Mouse (Mus musculus) gastrocnemius, postnatal 36 days (tissue): ENCODE results near the gene Gm49425. TPM values are rescaled to one million over a fixed set of nuclear protein-coding genes. Genes with fewer than 3 reads are reported as not detected.
A peak's percentile ranks its signal among the peaks of the same experiment; 100 is the strongest.
"Not testable (repeated sequence)": the region's sequence is repeated elsewhere in the genome, so short reads cannot be mapped to it uniquely, and the experiment has no call there.

ENCODE experiments used
- DNase-seq, 2 experiments: peaks; one replicate each; pipeline ENCODE4 v3.0.0; 2022
- intact Hi-C: fragments of 180-260 bp; cut with DNase I; formaldehyde crosslinking; loops from one replicate; pipeline ENCODE4 v1.15.1; 2025
- long read RNA-seq, 2 experiments: library from polyadenylated mRNA; stranded (forward); transcript quantifications; one replicate each; pipeline ENCODE4 v2.0.0; 2021
- total RNA-seq, 2 experiments: library from RNA; stranded (reverse); gene quantifications; 2 replicates each; pipeline ENCODE4 v1.2.3; 2021

The Gm49425 gene
- not detected for total RNA-seq
- long read RNA-seq, experiment 1, result 0 reads
- long read RNA-seq, experiment 2, result 0 reads

GRCm38 (mm10) chr15:101517161-101517560, at the start of gene Gm49425:
Gene Gm49425, minus strand, starts transcription at chr15:101517261.
- DNase-seq, result not testable (repeated sequence)
- intact Hi-C loops, result loop anchor here (2.0 kb wide), 1 partner anchor 84 kb away; no protein-coding TSS in a partner anchor

DNA sequence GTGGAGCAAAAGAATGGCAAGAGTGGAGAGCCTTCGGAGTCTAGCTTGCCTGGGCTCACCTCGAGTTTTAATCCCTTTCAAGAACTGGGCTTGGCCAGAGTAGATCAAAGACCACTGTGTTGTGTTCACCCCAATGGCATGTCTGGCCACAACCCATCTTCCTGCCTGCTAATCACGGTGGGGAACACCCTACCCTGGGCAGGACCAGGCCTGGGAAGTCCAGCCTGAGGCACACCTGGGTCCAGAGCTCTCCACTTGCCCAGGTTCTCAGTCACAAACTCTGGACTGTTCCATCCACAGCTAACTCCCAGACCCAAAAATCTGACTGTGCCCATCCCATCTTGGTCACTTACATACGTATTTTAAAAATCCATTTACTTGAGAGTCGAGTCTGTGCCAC, 45.8 kb upstream of the Gm49425 start, which contains the start of gene Krt90:
Krt90 (minus strand) TSS at position 101 of the 400 bp plus-strand sequence.
- DNase-seq, result no peak
- intact Hi-C loops, result no loop called here

DNA sequence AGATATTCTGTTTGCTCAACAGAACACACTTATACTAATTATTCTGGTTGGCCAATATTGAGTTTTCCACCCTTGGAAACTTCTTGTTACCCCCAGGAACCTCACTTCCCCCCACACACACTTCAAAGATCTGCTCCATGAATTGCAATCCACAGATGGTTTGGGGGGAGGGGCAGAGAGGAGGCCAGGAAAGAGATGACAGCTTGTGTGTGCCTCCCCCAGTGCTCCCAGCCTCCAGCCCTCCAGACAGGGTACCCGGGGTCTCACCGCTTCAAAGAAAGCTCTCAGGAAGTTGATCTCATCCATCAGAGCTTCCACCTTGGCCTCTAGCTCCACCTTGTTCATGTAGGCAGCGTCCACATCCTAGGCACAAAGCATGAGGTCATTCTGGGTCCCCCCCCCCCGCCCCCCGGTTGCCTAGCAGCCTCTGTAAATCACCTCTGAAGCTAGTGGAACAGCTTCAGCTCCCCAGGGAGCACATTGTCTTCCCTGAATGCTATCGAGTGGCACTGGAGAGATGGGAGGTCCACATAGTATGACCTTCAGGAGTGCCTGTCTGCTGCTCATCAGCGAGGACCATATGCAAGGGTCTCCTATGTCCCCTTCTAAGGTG, 41.1 kb upstream of the Gm49425 start:
- intact Hi-C loops, result no loop called here
- DNase-seq, result no peak

- intact Hi-C loops, result no loop called here
- DNase-seq, result no peak
These were observed 36.1 kb upstream of the Gm49425 start for GRCm38 (mm10) chr15:101553169-101553568.

DNA sequence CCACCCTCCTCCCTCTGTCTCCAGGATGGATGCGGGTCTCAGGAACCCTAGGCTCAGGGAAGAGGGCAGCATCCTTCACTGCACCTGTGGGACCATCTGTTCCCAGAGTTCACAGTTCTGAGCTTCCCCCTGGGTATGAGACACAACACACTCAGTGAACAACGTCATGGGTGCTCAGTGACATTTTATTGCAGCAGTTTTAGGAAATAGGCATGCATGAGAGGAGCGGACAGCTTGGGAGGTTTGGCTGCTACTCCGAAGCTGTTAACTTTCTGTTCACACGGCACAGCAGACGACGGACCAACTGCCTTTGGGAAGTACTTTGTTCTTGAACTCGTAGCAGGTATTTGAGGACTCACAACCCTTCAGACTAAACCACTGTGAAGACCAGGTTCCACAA, 35.1 kb upstream of the Gm49425 start:
- intact Hi-C loops, result no loop called here
- DNase-seq, result no peak

- DNase-seq, result no peak
- intact Hi-C loops, result no loop called here
These were observed 33.5 kb upstream of the Gm49425 start, which contains the start of gene Krt82 for GRCm38 (mm10) chr15:101550567-101550966. Gene Krt82, minus strand, starts transcription at chr15:101550667.

- intact Hi-C loops, result no loop called here
- no peak for DNase-seq
These were observed 27.4 kb upstream of the Gm49425 start for GRCm38 (mm10) chr15:101544478-101544877.

DNA sequence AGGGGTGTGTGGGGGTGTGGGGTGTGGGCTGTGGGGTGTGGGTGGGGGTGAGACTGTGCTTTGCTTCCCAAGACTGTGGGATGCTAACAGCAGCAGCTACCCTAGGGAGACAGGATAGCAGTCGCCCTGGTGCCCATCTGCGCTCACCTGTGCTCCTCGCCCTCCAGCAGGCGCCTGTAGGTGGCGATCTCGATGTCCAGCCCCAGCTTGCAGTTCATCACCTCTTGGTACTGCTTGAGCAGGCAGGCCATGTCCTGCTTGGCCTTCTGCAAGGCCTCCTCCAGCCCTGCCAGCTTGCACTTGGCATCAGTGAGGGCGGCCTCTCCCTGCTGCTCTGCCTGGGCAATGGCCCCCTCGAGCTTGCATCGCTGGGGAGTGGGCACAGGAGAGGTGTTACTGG, 25.5 kb upstream of the Gm49425 start:
- intact Hi-C loops, result no loop called here
- no peak for DNase-seq

DNA sequence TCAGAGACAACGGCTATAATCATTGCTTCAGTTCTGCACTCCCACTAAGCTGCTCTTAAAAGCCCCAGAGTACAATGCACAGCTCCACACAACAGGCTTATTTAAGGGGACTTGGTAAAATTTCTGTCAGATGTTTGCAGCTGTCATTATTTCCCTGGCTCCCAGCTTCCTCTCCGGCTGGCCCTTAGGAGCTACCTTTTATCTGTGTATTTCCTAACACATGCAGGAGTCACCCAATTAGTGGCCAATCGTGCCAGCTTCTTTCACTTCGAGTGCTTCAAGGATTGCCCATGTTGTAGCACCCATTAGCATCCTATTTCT, 21.5 kb upstream of the Gm49425 start:
- DNase-seq, result no peak
- intact Hi-C loops, result loop anchor here (5.0 kb wide), 1 partner anchor 234 kb away; no protein-coding TSS in a partner anchor

DNA sequence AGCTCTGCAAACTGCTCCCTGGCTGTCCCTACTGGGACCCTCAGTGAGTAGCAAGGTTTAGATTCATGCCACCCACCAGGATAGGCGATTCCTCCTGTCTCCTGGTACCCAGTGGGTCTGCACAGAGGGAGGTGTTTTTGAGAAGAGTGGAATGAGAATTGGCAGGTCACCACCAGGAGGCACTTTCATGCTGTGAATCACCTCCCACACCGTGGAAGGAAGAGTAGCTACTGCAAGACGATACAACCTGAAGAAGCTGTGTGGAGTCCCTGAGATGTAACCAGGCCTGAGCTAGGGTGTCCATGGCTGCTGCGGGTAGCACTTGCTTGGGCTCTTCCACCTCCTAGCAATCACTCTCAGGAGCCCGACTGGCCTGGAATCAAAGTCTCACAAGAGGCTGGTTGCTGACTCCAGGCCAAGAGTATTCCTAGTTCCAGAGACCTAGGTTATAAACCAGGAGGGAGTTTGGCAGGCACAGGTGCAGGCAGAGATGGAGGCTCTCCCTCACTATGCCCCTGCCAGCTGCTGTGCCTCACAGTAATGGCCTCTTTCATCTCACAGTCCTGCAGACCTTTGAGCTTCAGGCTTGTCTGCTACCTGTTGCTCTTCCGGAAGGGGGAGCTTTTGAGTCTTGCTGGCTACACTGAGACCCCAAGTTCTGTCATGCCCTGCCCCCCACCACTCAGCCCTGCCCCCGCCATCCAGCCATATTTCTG, 21.0 kb upstream of the Gm49425 start:
- no peak for DNase-seq
- intact Hi-C loops, result loop anchor here (5.0 kb wide), 1 partner anchor 234 kb away; no protein-coding TSS in a partner anchor

DNA sequence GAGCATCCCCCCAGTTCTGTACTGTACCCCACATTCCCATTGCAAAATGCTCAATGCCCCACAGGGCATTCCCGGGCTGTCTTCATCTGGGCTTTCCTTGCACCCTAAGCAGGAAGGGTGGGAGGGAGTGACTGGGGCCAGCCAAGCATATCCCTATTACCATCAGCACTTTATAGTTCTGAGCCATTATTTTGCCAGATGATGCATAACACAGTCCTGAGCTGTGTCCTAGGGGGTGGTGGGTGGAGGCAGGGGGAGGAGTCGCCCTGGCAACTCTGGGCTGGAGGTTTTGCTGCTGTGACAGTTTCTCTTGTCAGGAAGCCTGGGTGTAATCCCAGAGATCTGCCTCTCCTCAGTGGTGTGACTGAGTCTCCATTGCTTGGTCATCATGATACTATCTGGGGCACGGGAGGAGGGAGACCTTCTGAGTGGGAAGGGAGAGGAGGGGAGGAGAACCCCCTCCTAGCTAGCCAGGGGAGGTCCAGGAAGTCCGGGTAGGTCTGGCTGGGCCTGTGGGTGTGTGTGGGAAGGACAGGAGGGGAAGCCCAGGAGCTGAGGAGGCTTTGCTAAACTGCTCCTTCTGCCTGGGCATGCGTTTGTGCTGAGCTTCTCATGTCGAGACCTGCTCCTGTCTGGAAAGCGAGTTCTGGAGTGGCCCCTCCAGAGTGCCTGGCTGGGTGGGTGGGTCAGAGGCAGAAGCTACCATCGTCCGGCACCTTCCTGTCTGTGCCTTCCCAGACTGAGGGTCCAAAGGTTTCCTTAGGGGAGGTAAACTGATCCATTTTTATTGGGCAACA, 19.2 kb upstream of the Gm49425 start:
- DNase-seq, result no peak
- intact Hi-C loops, result loop anchor here (5.0 kb wide), 1 partner anchor 236 kb away; no protein-coding TSS in a partner anchor

DNA sequence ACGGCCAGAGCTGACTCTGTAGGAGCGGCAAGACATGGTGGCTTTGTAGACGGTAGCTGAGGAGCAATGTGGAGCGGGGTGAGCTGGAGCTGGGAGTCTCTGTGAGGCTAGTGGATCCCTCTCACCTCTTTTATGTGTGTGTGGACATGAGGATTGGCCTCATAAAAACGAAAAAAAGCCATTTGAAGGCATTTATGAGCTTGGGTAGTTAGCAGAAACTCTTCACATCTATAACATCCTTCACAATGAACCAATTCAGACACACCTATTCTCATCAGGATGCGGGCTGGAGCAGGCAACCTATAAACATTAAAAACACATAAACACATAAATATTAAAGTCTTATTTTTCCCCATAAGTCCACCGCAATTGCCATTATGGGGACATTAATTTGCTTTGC, 15.7 kb upstream of the Gm49425 start, which contains the start of gene Krt84:
Krt84 (minus strand) TSS at position 101 of the 400 bp plus-strand sequence.
- intact Hi-C loops, result no loop called here
- no peak for DNase-seq

DNA sequence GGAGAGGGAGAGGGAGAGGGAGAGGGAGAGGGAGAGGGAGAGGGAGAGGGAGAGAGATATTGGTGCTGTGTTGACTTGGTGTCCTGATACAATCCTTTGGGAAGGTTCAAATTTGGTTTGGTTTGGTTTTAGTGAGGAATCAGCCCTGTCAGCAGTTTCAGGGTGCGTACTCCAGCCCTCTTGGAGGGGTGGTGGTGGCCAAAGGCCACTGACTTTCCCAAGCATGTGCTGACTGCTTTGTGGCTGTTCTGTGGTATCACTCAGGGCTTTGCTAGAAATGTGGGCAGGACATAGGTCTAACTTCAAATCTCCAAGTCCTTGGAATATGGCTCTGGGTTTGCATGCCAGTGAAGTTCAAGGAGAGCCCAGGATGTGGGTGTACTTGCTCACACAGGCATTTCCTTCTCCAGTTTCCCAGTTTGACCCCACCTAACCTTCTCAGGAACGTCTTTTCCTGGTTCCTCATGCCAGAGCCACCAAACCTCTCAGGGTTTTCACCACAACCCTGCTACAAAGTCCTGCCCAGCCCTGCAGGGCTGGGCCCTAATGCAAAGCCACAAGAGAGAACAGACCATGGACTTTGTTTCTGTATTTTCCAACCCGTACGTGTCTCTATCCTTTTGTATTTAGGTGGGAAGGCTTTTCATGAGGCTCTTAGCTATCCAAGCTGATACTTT, 5.6 kb upstream of the Gm49425 start:
- intact Hi-C loops, result loop anchor here (5.0 to 10.0 kb wide), 2 partner anchors 450 to 542 kb away; no protein-coding TSS in a partner anchor
- no peak for DNase-seq

GRCm38 (mm10) chr15:101519792-101520191, 2.7 kb upstream of the Gm49425 start:
- DNase-seq, result peak; percentile 50 to 58
- intact Hi-C loops, result loop anchor here (2.0 to 10.0 kb wide), 4 partner anchors 179 to 545 kb away; no protein-coding TSS in a partner anchor

- DNase-seq, result no peak
- intact Hi-C loops, result no loop called here
These were observed 8.8 kb downstream of the Gm49425 start for GRCm38 (mm10) chr15:101508247-101508646.

DNA sequence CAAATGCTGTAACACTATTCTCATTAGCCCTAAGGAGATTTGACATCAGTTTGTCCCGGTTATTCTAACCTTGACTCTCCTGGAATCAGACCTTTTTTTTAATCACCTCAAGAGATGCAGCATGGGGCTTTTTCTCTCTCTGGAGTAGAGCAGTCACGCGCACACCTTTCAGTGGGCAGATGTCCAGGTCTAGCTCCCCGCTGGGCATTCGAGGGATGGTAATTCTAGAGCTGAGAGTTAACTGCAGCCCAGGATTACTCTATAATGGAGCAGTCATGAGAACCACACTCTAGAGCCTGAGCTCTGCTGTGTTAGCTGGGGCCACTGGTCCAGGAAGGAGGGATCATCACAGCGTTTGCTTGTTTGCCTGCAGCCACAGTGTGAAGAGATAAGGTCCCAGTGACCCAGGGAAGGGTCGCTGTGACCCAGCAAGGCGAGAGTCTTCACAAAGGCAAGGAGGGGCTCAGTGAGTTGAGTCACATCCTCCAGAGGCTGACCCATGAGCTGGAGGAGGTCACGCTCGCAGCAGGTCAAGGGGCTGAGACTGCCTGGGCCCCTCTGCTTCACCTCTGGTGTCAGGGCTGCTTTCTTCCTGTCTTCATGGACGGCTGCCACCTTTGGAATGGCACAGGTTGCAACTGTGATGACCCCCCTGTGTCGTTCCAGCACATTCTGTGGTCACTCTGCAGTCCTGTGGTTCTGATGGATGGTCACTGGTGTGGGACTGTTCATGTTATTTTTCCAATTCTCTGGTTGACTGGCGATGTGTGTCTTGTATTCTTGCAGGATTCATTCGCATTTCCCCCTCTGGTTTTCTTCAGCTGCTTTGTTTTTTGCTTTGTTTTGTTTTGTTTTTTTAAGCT, 9.9 kb downstream of the Gm49425 start:
- intact Hi-C loops, result no loop called here
- DNase-seq, result no peak

- intact Hi-C loops, result loop anchor here (5.0 kb wide), 1 partner anchor 155 kb away; no protein-coding TSS in a partner anchor
These were observed 19.9 kb downstream of the Gm49425 start for GRCm38 (mm10) chr15:101497181-101497580.

DNA sequence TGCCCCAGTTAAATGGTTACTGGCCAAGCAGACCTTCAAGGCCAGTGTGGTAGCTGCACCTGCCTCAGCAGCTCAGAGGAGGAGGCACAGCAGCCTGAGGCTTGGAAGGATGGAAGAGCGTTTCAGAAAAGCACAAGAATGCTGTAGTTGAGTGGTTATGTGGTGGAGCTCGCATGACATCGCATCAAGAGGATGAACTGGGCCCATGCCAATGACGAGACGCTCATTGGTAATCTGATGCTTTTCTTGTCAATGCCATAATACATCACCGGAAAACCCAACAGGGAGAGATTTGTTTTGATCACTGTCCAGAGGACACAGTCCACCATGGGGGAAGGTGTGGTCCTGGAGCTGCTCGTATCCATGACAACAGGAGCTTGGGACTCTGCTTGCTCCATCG, 21.8 kb downstream of the Gm49425 start:
- intact Hi-C loops, result loop anchor here (5.0 kb wide), 1 partner anchor 153 kb away; no protein-coding TSS in a partner anchor
- no peak for DNase-seq

More at GRCm38 (mm10) chr15:101497181-101497580, 19.9 kb downstream of the Gm49425 start:
- DNase-seq, result no peak

- intact Hi-C loops, result no loop called here
- DNase-seq, result no peak
These were observed 22.9 kb downstream of the Gm49425 start for GRCm38 (mm10) chr15:101494203-101494602.
